Mouse (Mus musculus) cerebellum, postnatal 4 days (tissue): ENCODE results near the gene Capn2.

ENCODE experiments used
- DNase-seq, 2 experiments: peaks; one replicate each; pipeline ENCODE4 v3.0.0; 2022; ENCODE audit warnings: low spot score in 2 of 2, mixed read lengths in 1 of 2

Capn2 gene

GRCm38 (mm10) chr1:182502491-182503050 is 14.8 kb downstream of the Capn2 start:
- DNase-seq: no peak

GRCm38 (mm10) chr1:182501815-182502405 is 15.5 kb downstream of the Capn2 start:
- DNase-seq: no peak

GRCm38 (mm10) chr1:182500843-182501242 is 16.6 kb downstream of the Capn2 start:
- DNase-seq: no peak

- no peak for DNase-seq
Measured at GRCm38 (mm10) chr1:182500224-182500623, 17.2 kb downstream of the Capn2 start.

- DNase-seq: no peak
Measured at GRCm38 (mm10) chr1:182499443-182500089, 17.8 kb downstream of the Capn2 start.

- DNase-seq: no peak
Measured at GRCm38 (mm10) chr1:182497736-182498135, 19.7 kb downstream of the Capn2 start.

GRCm38 (mm10) chr1:182496685-182497084 is 20.7 kb downstream of the Capn2 start:
- no peak for DNase-seq

GRCm38 (mm10) chr1:182494285-182495145 is 22.9 kb downstream of the Capn2 start:
- DNase-seq: no peak

- DNase-seq: no peak
Measured at GRCm38 (mm10) chr1:182491839-182492238, 25.6 kb downstream of the Capn2 start.

GRCm38 (mm10) chr1:182490568-182490967 is 26.8 kb downstream of the Capn2 start:
- no peak for DNase-seq

GRCm38 (mm10) chr1:182489803-182490452 is 27.5 kb downstream of the Capn2 start:
- peak; percentile 79 to 90 for DNase-seq

- no peak for DNase-seq
Measured at GRCm38 (mm10) chr1:182488503-182488902, 28.9 kb downstream of the Capn2 start.

GRCm38 (mm10) chr1:182483910-182484274 is 33.5 kb downstream of the Capn2 start:
- DNase-seq: no peak

GRCm38 (mm10) chr1:182482991-182483909 is 34.2 kb downstream of the Capn2 start:
- no peak for DNase-seq

- no peak for DNase-seq
Measured at GRCm38 (mm10) chr1:182481646-182482295, 35.6 kb downstream of the Capn2 start.

GRCm38 (mm10) chr1:182481138-182481537 is 36.3 kb downstream of the Capn2 start:
- no peak for DNase-seq

- DNase-seq: no peak
Measured at GRCm38 (mm10) chr1:182478935-182479334, 38.5 kb downstream of the Capn2 start.

GRCm38 (mm10) chr1:182475005-182475796 is 42.2 kb downstream of the Capn2 start:
- DNase-seq: no peak

- peak in 1 of 2 experiments; percentile 29 for DNase-seq
Measured at GRCm38 (mm10) chr1:182465978-182466377, 51.4 kb downstream of the Capn2 start.
